Mouse (Mus musculus): Measurements from ENCODE around the gene Mzt1.
"Not testable (repeated sequence)": the region's sequence is repeated elsewhere in the genome, so short reads cannot be mapped to it uniquely, and the experiment has no call there.

Gene Mzt1

DNA sequence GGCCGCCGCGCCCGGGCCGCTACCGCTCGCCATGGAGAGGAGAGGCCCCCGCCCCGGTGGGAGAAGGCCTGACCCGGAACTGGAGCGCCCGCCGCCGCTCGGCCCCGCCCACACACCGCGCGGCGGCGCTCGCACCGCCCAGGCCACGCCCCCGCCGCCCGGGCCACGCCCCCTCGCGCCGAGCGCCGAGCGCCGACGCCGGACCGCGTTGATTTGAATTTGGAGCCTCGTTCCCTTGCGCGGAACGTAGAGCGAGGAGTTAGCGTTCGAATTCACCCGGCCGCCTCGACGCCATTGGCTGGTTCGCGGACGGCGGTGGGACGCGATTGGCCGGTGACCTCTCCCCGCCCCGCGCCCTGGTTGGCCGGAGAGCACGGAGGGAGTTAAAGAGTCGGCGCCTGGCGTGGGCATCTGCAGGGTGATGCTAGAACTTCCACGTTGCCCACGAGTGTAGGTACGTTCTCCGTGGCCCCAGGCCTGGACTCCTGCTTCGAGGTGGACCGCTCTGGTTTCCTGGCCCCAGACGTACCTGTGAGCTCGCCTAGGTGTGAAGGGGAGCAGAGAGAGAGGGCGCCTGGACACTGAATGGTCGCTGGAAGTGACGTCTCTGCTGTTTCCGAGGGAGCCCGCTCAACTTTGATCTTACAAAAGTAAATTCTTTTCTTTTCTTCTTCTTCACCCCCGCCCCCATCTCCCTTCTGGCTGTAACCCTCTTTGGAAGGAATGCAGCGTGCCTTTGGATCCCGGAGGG is at the start of gene Mzt1, which contains the start of gene Bora:
Gene Mzt1, minus strand, starts transcription at position 104 of the 751 bp plus-strand sequence.
Gene Bora, plus strand, starts transcription at position 192 of the 751 bp plus-strand sequence.
- peak; percentile 77 to 89 for DNase-seq (ENCODE audit: low read depth in 1 of 2, low spot score in 2 of 2)

DNA sequence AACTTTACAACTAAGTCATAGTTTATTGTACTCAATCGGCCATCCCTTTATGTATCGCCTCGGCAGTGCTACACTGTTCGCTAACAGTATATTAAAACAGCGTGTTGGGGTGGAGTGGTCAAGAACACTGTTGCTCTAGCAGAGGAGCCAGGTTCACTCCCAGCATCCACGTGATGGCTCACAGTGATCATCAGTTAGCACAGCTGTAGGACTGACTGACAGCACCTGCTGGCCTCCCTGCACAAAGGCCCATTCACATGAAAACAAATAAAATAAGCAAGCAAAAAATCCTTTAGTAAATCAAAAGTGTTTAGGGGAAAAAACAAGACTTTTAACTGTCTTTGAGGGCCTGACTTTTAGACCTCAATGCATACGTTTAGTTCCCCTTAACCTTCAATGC is 43.0 kb upstream of the Mzt1 start:
- no peak for DNase-seq (ENCODE audit: low read depth in 1 of 2, low spot score in 2 of 2)

DNA sequence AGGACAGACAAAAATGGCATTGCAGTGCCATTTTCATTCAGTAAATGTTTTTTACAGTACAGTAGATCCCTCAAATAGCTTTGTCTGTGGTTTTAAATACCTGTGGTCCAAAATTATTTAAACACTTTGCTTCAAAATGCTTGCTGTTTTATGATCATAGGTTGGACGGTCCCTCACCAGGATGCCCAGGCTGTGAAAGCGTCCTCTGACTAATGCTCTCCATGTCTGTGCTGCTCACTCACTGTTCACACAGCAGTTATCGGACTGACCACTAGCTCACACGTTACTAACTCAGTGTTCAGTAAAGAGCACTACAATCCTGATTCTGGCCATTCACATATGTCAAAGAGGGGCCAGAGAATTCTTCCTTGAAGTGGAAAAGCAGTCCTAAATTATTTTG is 25.2 kb upstream of the Mzt1 start:
- no peak for DNase-seq (ENCODE audit: low read depth in 1 of 2, low spot score in 2 of 2)

DNA sequence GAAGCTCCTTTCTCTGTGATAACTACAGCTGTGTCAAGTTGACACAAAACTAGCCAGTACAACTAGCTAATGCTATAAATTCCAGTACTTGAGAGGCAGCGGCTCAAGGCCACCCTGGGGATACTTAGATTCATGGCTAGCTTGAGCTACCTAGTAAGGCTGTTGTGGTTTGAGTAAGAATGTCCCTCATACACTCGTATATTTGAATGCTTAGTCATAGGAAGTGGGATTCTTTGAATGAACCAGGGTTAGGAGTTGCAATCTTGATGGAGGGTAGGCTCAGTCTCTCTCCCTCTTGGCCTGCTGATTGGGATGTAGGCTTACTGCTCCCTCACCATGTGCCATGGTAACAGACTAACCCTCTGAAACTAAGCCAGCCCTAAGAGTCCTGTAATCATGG is 17.2 kb upstream of the Mzt1 start:
- no peak for DNase-seq (ENCODE audit: low read depth in 1 of 2, low spot score in 2 of 2)

DNA sequence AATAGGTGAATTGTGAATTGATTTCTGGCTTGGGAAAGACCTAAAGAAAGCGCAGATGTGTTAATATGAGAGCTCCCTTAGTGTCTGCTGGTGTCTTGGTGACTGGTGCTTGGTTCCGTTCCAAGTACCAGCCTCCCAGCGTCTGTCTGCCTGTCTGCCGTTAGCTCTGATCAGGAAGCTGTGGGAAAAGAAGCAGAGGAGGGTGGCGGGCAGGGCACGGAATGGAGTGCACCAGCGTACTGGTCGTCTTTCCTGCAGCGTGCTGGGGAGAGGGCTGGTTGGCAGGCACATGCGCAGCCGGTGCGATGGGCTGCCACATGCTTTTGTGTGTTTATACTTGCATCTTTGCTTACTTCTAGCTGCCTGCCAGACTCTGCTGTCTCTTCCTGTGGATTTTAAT is 14.7 kb upstream of the Mzt1 start:
- no peak for DNase-seq (ENCODE audit: low read depth in 1 of 2, low spot score in 2 of 2)

DNA sequence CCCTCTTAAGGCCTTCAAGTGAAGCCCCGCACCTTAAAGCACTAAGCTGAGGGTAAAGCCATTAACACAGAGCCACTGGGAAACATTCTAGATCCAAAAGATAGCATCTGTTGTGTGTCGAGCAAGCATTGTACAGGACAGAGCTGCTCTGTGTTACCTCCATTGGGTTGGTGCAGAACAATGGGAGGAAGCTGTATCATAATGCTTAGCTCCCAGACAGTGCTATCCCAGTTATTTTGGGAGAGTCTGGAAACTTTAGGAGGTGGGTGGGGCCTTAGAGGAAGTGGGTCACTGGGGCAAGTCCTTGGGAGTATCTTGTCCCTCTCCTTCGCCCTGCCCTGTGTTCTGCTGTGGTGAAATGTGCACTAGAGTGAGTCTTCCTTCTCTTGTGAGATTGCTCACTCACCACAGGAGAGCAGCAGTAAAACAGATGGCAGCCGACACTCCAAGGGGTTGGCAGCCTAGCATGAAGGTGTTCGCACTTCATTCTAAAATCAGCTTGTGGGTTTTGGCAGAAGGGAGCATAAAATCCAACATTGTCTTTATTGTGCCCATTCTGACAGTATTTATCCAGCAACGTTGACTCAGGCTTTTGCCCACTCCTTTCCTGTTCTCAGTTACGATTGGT is 13.1 kb upstream of the Mzt1 start:
- no peak for DNase-seq (ENCODE audit: low read depth in 1 of 2, low spot score in 2 of 2)

DNA sequence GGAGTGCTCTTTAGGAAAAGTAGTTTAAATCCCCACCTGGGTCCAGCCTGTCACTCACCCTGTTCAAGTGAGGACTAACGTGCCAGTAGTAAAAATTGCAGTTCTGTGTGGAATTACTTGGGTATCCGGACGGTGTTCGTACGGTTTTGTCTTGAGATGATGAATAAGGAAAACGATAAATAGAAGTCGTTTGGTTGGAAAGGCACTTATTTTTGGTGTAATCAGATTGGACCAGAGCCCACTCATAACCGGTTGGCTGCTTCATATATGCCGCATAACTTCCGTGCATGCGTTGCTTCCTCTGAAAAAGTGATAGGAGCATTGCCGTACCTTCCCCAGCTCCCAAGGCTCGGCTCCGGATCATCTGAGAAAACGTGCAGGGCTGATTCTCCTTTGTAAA is 848 bp upstream of the Mzt1 start:
- DNase-seq (ENCODE audit: low read depth in 1 of 2, low spot score in 2 of 2) = no peak

DNA sequence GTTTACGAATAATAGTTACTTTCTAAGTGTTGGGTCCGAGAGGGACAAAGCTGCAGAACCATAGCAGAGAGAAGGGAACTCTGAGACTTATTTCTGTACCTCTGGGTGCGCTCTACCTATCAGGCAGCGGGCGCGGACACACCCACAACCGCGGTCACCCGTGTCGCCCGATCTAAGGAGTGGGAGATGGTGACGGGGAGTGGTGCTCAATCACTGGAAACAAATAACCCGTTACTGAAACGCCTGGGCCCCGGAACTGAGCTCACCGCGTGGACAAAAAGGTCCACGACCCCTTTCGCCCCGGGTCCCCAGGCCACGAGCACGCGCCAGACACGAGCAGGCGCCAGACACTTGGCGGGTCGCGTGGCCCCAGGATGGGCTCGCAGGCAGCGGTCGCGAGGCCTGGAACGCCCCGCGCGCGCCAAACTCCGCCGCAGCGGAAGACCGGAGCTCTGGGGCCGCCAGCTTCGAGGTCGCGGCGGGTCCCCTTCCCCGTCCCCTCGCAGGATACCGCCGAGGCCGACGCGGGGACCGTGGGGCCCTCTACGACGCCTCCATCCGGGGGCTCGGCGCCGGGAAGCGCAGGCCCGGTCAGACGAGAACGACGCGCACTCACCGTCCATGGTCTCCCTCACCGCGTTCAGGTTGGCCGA is 430 bp downstream of the Mzt1 start:
- DNase-seq (ENCODE audit: low read depth in 1 of 2, low spot score in 2 of 2) = no peak

DNA sequence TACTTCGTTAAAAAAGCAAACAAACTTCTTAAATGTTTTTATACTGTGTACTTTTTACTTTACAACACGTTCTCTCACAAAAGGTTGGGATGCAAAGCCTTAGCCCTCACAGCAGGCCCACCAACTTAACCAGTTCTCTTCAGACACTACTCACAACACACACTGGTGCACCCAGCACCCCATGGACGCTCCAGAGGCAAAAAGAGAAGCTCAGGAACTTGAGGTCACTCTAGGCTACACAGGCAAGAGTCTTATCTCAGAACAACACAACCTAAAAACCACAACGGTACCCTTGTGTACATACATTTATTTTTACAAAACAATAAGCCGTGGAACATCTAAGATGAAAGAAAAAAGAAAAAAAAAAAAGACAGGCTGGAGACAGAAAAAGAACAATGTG is 1.2 kb downstream of the Mzt1 start:
- no peak for DNase-seq (ENCODE audit: low read depth in 1 of 2, low spot score in 2 of 2)

DNA sequence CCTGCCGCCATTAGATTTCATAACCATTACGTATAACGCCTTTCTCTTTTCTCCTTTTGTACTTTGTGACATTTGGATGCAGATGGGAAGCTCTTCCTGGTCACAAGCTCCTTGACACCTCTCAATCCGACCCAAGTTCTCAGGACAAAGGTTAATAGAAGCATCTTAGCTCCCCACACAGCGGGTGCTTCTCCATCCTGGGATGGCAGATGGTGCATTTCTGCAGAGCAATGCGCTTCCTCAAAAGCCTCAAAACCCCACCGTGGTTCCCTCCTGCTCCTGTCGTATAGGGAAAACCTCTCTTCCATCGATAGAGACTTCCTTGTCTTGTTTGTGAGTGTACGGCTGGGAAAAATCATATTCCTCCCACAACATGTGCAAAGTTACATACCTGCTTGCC is 1.8 kb downstream of the Mzt1 start:
- DNase-seq (ENCODE audit: low read depth in 1 of 2, low spot score in 2 of 2) = no peak

DNA sequence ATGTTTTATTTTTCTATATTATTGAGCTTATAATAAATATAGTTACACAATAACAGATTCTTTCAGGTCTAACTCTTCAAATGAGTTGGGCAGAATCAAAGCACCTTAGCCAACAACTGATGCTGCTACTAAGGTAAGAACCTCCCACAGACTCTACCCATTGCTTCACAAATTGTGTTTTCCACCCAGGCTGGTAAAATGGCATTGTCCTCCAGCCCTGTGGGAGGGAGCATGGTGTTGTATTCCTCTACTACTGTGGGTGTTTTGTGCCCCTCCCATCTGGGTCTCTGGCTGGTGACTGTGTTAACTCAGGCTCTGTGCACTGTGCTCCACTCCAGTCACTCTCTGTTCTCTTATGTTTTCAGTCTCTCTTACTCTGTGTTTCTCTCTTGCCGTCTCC is 2.4 kb downstream of the Mzt1 start:
- no peak for DNase-seq (ENCODE audit: low read depth in 1 of 2, low spot score in 2 of 2)

DNA sequence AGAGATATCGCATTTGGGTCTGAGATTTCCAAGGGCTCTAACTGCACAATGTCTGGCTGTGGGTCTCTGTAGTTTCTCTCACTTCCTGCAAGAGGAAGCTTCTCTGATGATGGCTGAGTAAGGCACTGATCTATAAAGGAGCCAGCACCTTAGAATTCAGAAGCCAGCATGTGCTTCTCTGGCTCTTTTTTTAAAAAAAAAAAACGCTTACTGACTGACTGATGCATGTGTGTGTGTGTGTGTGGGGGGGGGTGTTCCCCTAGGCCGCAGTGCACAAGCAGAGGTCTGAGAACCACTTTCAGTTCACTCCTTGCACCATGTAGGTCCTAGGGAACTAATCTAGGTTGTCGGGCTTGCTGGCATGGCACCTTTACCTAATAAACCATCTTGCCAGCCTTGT is 4.5 kb downstream of the Mzt1 start:
- DNase-seq (ENCODE audit: low read depth in 1 of 2, low spot score in 2 of 2) = no peak

DNA sequence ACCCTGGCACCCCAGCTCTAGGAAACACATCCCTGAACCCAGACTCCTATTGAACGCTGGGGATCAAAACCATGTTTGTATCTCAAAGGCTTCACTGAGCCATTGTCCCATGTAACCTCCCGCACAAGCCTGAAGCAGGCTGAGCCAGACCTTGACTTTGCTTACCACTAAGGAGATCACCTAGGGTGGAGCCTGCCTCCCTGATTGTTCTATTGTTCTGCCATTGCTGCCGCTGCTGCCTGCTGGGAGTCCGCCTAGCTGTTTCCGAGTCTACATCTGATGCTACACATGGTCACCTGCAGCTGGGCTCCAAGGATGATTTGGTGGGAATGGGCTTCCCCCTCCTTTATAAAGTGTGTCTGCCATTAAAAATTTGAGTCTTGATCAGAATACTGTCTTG is 6.6 kb downstream of the Mzt1 start:
- DNase-seq (ENCODE audit: low read depth in 1 of 2, low spot score in 2 of 2) = not testable (repeated sequence)

DNA sequence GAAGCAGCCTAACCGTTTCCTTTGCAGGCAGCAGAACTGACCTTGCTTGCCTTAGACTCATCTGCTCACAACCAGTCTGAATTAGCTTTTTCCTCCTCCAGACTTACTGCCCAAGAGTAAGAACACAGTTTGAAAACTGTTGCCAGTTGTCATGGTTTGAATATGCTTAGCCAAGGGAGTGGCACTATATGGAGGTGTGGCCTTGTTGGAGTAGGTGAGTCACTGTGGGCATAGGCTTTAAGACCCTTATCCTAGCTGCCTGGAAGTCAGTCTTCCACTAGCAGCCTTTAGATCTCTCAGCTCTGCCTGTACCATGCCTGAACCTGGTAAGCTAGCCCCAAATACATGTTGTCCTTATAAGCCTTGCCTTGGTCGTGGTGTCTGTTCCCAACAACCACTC is 8.2 kb downstream of the Mzt1 start:
- no peak for DNase-seq (ENCODE audit: low read depth in 1 of 2, low spot score in 2 of 2)

DNA sequence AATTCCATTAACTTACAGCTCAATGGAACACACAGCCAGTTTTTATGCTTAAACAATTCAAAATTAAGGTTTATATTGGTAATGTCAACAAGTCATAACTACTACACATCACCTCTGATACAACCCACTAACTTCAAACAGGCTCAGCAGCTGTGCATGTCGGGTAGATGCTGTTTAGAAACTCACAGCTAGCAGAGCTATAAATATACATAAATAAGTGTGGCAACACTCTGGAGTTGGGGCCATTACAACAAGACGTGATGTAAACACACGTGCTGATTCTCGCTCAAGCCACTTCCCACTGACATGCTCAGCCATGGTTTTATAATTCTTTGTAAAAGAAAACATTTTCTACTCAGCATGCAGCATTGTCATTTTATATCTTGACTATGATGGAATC is 9.9 kb downstream of the Mzt1 start:
- no peak for DNase-seq (ENCODE audit: low read depth in 1 of 2, low spot score in 2 of 2)

DNA sequence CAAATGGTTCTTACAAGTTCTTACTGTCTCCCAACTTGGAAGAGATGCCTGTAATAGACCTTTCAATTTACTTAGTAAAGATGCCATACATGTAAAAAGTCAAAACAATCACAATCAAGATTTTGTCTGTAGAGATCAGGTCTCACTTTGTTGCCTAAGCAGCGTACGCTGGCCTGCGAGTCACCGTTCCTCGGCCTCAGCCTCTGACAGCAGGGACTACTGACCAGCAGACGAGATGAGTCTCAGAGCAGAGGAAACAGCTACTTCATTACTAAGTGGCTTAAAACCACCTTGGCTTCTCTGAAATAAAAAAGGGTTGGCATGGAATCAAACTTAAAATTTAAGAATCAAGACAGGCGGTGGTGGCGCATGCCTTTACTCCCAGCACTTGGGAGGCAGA is 11.1 kb downstream of the Mzt1 start:
- not testable (repeated sequence) for DNase-seq (ENCODE audit: low read depth in 1 of 2, low spot score in 2 of 2)

DNA sequence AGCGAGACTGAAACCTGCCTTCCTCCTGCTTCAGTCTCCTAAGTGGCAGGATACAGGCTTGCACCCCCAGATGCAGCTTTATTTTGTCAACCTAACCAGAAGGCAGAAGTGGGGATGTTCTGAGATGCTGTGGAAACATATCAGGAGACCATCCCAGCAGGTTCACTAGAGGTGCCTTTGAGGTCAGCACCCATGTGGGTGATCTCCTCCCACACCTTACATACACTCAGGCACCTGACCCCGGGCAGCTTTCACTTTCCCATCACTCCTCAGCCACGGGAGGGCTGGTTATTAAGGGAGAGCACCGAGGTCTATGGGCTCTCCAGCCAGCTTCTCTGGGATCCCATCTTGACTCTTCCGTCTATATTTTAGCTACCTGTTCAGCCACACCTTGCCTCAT is 13.3 kb downstream of the Mzt1 start:
- DNase-seq (ENCODE audit: low read depth in 1 of 2, low spot score in 2 of 2) = no peak

DNA sequence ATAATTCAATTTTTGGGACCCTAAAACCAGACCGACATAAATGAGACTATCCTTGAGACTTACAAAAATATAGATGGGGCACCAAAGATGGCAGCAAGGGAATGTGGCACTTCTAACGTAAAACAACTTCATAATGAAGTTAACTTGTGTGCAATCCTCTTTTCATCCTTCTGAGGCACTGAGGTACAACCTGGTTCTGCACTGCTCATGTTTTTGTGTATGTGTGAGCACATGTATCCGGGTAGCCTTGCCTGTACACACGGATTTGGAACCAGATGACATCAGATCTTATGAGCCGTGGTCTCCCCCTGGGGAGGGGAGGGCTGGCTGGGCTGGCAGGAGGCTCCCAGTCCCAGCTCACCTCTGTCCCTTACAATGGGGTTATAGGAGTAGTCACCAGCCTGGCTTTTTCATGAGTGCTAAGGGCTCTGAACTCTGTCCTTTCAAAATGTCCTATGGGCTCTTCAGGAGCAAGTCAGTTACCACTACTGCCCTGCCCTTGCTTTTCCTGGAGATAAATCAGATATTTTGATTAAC is 14.5 kb downstream of the Mzt1 start:
- no peak for DNase-seq (ENCODE audit: low read depth in 1 of 2, low spot score in 2 of 2)

DNA sequence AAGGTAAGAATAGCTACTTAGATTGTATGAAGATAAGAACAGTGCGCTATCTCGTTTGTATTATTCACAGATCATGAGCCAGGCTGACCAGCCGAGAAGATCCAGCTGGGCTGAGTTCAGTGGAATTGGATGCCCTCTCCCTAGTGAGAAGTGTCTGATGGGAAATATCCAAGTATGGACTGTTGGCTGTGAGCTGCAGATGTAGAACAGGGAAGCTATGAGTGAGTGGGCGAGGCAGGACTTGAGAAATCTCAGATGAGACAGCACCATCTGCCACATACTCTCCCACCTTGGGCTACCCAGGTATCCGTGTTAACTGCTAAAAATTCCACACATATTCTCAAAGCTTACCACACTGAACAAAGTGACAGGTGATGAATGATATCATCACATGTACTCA is 15.9 kb downstream of the Mzt1 start:
- no peak for DNase-seq (ENCODE audit: low read depth in 1 of 2, low spot score in 2 of 2)

DNA sequence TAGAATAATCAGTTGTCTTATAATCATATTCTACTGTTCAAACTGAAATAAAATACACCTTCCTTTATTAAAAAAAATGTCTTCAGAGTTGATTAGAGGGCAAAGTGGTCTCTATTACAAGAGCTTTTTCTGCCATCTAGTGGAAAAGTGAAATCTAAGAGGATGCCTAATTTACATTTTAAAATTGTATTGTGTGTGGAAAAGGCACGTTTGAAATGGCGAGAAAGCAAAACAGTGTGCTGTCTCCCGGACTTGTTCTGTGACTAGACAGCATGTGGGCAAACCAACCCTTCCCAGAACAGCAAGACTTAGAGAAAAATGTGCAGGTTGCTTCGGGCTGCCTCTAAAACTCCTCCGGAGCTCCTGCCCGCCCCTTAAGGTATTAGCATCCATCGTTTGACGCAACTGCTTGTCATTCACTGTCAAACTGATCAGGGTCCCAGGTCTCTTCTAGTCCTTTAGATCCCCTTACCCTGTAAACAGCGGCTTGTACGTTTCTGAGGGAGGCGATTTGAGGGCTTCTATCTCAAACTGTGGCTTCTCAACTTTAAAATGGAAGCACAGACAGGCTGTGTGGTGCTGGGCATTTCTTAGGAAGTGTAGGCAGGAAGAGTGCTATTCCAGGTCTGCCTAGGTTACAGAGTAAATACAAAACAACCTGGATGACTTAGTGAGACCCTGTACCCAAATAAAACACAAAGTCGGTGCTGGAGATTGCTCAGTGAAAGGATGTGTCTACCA is 23.4 kb downstream of the Mzt1 start:
- DNase-seq (ENCODE audit: low read depth in 1 of 2, low spot score in 2 of 2) = no peak

DNA sequence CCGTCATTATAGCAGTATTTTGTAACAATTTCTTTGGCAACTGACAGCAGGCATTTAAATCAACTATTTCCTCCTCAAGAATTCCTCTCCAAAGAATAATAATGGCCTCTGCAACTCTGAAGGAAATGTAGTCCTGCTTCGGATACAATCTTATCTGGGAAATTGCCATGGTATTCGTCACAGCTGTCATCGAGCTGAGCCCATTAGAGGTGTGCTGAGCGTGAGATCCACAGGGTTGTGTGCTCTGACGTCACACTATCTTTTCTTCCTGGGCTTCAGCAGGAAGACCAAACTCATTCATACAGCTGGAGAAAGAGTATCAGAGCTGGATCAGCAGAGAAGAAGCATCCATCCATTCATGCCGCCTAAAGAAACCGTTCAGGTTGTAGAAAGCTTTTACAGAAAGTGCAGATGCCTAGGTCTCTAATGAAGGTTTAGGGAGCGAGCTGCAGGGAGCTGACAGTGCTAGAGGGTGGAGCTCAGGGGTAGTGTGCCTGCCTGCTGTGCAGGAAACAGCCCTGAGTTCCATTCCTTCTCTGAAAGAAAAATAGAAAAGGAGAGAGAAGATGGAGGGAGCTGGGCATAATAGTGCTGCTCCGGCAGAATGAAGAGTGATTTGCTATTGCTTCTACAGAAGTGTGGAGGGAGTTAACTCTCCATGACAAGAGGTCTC is 26.7 kb downstream of the Mzt1 start:
- DNase-seq (ENCODE audit: low read depth in 1 of 2, low spot score in 2 of 2) = no peak
